Mouse (Mus musculus) heart, embryonic 16.5 days (tissue): ENCODE measurements around the gene Slc16a13. TPM values are rescaled to one million over a fixed set of nuclear protein-coding genes. Genes with fewer than 3 reads are reported as not detected.

Source experiments
- ATAC-seq: fragments of 200-750 bp; cut with Nextera tagmentation; replicated peaks from 2 replicates; pipeline ENCODE4 v1.8.0; 2017; ENCODE audit warnings: moderate number of reproducible peaks; ENCODE audit not compliant: insufficient read depth, low FRiP score; ENCODE audit errors: extremely low read depth
- H3K27ac ChIP-seq: fragments of 300-500 bp; sonication (generic); 2 replicates; pipeline ENCODE4 v1.5.1; 2014; ENCODE audit warnings: mild to moderate bottlenecking, low read length, control low read depth, moderate library complexity
- H3K27me3 ChIP-seq: fragments of 300-500 bp; sonication (generic); 2 replicates; pipeline ENCODE4 v1.6.1; 2014; ENCODE audit warnings: low read length, mixed read lengths; ENCODE audit not compliant: control insufficient read depth, insufficient read depth
- H3K36me3 ChIP-seq: fragments of 300-500 bp; sonication (generic); 2 replicates; pipeline ENCODE4 v1.6.1; 2014; ENCODE audit not compliant: control insufficient read depth, insufficient read depth
- H3K4me1 ChIP-seq: fragments of 300-500 bp; sonication (generic); 2 replicates; pipeline ENCODE4 v1.6.1; 2014; ENCODE audit warnings: low read length, mixed read lengths; ENCODE audit not compliant: control insufficient read depth, insufficient read depth
- H3K4me2 ChIP-seq: fragments of 300-500 bp; sonication (generic); 2 replicates; pipeline ENCODE4 v1.6.1; 2014; ENCODE audit warnings: low read depth, mild to moderate bottlenecking, control low read depth, low read length
- H3K4me3 ChIP-seq: fragments of 300-500 bp; sonication (generic); 2 replicates; pipeline ENCODE4 v1.5.1; 2014; ENCODE audit warnings: mild to moderate bottlenecking, control low read depth, low read length
- H3K9ac ChIP-seq: fragments of 300-500 bp; sonication (generic); 2 replicates; pipeline ENCODE4 v1.6.1; 2014; ENCODE audit warnings: low read length, control low read depth
- H3K9me3 ChIP-seq: fragments of 300-500 bp; sonication (generic); replicated peaks from 2 replicates; pipeline ENCODE4 v1.6.1; 2016; ENCODE audit warnings: low read length; ENCODE audit not compliant: control insufficient read depth
- WGBS: fragments of 180-500 bp; shearing (Covaris S2); extraction: QIAGEN DNeasy Blood & Tissue Kit; methylation state at CpG from one replicate; pipeline ENCODE4 v1.1.7; 2014; 5-methylcytosine and 5-hydroxymethylcytosine counted together
- polyA plus RNA-seq: library from polyadenylated mRNA; unstranded; fragments of >200 nt; fragmentation: Nextera tagmentation; extraction: Ambion mirVana; gene quantifications from 2 replicates; pipeline ENCODE4 v1.2.1, GENCODE M21; 2015

Slc16a13 gene
- polyA plus RNA-seq, 1 experiment from 2014 or later = 5.6 TPM

DNA sequence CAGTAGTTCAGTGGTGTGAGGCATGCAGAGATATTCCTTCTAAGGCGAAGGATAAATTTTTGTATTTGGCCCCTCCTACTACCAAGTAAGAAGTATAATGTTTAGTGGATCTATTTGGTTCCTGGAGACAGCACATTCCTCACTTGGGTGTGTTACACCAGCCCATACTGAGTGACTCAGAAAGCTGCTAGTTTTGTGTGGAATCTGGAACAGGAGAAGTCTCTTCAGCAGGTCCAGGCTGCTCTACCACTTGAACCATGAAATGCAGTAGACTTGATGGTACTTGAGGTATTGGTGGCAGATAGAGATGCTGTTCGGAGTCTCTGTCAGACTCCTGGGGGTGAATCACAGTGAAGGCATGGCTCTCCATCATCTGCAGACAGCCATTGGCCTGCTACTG lies 10.2 kb downstream of the Slc16a13 start:
- 74% methylated on average over 2 of the region's 2 CpGs for WGBS
- Histone ChIP-seq H3K27me3 (peaks cover 35% of the 10 kb centered on the region), H3K9ac (no peak overlapping the region), H3K27ac (no peak overlapping the region), H3K4me3 (no peak overlapping the region), H3K4me2 (no peak overlapping the region), H3K36me3 (no peaks in the 10 kb centered on the region), H3K9me3 (no peaks in the 10 kb centered on the region), H3K4me1 (peaks cover 13% of the 10 kb centered on the region)
- no peak for ATAC-seq

DNA sequence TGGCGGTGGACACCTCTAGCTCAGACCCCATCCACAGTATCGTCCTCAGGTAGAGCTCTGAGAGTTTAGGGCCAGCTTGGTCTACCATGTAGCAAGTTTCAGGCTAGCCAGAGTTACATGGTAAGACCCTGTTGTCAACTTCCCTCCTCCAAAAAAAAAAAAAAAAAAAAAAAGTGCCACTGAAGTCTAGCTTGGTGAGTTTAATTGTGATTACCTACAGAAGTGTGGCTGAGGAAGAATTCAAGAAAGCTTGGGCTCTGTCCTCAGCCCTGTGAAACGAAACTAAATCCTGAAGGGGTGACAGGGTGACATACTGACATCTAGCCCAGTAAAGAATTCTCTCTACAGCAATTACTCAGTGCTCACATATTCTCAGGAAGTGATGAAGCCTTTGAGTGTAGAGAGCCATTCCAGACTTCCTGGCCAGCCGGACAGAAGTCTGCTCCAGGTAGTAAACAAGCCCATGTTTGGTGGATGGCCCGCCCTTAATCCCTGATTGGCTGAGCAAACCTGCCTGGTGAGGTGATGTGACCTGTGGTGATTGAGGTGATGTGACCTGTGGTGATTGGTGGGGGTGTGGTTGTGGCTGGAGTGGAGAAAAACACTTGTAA lies 12.0 kb downstream of the Slc16a13 start:
- no peak overlapping the region for H3K4me3 ChIP-seq
- H3K4me1 ChIP-seq = peaks cover 3% of the 10 kb centered on the region
- no peaks in the 10 kb centered on the region for H3K36me3 ChIP-seq
- H3K27ac ChIP-seq = no peak overlapping the region
- 56% methylated on average over 5 of the region's 5 CpGs for WGBS
- no peak overlapping the region for H3K4me2 ChIP-seq
- no peak overlapping the region for H3K9ac ChIP-seq
- peaks cover 18% of the 10 kb centered on the region for H3K27me3 ChIP-seq
- ATAC-seq = no peak
- H3K9me3 ChIP-seq = no peaks in the 10 kb centered on the region

DNA sequence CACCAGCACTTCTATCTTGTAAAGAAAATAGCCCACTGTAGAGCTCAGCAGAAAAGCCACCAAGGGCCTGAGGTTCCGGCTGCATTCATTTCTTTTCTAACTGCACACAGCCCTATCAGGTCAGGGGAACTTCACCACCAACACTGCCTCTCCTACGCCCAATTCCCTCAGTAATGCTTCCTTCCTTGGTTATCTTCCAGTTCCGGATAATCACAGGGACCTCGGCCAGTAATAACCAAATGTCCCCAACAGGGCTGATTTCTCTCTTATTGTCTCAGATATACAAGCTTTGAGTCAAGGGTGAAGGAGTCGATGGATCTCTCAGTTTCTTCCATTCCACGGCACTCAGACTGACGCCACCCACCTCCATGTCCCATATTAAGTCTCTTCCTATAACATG lies 13.6 kb downstream of the Slc16a13 start:
- Histone ChIP-seq H3K9me3 (no peaks in the 10 kb centered on the region), H3K27ac (no peak overlapping the region), H3K36me3 (no peaks in the 10 kb centered on the region), H3K4me2 (no peak overlapping the region), H3K27me3 (peaks cover 5% of the 10 kb centered on the region), H3K9ac (no peak overlapping the region), H3K4me1 (no peaks in the 10 kb centered on the region), H3K4me3 (no peak overlapping the region)
- WGBS = 55% methylated on average over 7 of the region's 7 CpGs
- no peak for ATAC-seq

DNA sequence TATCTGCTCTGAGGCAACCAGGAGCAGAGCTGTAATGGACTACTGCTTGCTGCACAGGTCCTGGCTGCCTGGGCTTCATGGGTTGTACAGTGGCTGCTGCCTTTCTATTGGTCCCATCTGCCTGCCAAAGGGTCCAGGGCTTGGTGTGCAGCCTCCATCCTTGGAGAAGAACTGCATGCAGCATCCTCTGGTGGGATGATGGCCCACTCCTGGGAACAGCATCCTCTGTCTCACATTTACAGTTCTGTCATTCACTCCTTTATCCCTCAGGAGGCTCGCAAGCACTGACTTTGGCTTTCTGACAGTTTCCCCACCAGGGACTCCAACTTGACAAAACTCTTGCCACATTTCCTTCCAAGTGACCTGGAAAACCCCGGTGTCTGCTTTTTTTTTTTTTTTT lies 14.1 kb downstream of the Slc16a13 start:
- Histone ChIP-seq H3K4me3 (no peak overlapping the region), H3K9ac (no peak overlapping the region)
- WGBS = 45% methylated on average over 2 of the region's 2 CpGs

DNA sequence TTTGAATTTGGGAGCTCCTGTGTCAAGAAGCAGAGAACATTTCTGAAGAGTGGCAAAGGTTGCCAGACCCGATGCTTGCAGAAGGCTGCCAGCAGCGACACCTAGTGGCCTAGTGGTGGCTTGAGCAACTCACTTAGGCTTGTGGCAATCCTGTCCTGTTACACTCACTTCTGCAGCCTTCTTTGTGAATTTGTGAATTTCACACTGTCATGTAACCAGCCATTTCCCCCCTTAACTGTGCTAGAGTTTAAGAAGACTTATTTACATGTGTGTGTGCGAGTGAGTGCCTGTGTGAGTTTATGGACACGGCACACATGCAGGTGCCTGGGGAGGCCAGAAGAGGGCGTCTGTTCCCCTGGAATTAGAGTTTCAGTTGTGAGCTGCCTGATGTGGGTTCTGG lies 19.2 kb downstream of the Slc16a13 start:
- Histone ChIP-seq H3K27me3 (no peaks in the 10 kb centered on the region), H3K9ac (no peak overlapping the region), H3K27ac (no peak overlapping the region), H3K4me1 (no peaks in the 10 kb centered on the region), H3K4me3 (no peak overlapping the region), H3K4me2 (no peak overlapping the region), H3K9me3 (no peaks in the 10 kb centered on the region), H3K36me3 (no peaks in the 10 kb centered on the region)
- 37% methylated on average over 5 of the region's 5 CpGs for WGBS
- no peak for ATAC-seq

More for the DNA sequence above, 14.1 kb downstream of the Slc16a13 start:
- Histone ChIP-seq H3K27ac (no peak overlapping the region), H3K4me2 (no peak overlapping the region), H3K4me1 (no peaks in the 10 kb centered on the region), H3K9me3 (no peaks in the 10 kb centered on the region), H3K27me3 (peaks cover 2% of the 10 kb centered on the region; the same call in 1 of the 2 replicates), H3K36me3 (no peaks in the 10 kb centered on the region)
- no peak for ATAC-seq

DNA sequence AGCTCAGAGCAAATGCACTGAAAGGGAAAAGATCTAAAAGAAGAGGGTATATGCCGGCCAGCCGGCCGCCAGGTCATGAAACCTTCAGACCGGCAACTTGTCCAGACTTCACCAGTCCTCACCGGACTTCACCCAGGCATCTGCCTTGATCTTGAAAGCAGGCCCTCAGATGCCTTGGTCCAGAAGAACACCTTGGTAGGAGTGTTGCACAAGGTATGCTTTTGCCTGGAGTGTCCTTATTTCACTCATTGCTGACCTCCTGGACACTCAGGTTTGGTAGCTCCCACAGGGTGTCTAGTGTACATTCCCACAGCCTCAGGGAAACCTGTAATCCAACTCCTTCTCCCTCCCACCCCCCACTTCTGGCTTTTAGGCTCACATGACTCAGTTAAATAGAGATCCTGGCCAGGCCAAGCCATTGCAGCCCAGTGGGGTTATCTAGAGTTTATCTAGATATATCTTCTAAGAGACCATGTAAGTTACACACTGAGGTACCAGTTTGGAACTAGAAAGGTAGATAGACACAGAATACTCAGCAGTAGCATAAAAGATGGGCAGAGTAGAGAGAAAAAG lies 20.7 kb downstream of the Slc16a13 start:
- Histone ChIP-seq H3K4me3 (no peak overlapping the region), H3K9ac (no peak overlapping the region), H3K4me1 (no peaks in the 10 kb centered on the region), H3K4me2 (no peak overlapping the region), H3K9me3 (no peaks in the 10 kb centered on the region; the same call in 1 of the 2 replicates), H3K27me3 (no peaks in the 10 kb centered on the region), H3K27ac (no peak overlapping the region), H3K36me3 (no peaks in the 10 kb centered on the region)
- 85% methylated on average over 5 of the region's 5 CpGs for WGBS
- ATAC-seq = no peak

DNA sequence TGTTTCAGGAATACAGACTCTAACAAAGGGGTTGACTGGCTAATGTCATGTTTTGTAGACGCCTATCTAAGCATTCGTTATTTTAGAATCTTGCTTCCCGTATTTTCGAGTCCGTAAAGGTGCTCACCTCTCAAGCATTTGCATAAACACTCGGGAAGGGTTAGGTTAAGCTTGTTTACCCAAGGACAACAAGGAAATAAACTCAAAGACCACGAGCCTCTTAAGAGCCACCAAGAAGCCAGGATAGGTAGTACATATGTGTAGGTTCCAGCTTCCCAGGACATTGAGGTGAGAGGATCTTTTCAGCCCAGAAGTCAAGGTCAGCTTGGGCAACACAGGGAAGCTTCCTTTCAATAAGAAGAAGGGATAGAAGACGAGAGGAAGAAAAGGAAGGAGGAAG lies 21.8 kb downstream of the Slc16a13 start:
- Histone ChIP-seq H3K4me3 (no peak overlapping the region), H3K4me1 (no peaks in the 10 kb centered on the region), H3K9me3 (no peaks in the 10 kb centered on the region; the same call in 1 of the 2 replicates), H3K36me3 (no peaks in the 10 kb centered on the region), H3K27me3 (no peaks in the 10 kb centered on the region), H3K27ac (no peak overlapping the region), H3K9ac (no peak overlapping the region), H3K4me2 (no peak overlapping the region)
- WGBS = 74% methylated on average over 8 of the region's 8 CpGs
- ATAC-seq = no peak

DNA sequence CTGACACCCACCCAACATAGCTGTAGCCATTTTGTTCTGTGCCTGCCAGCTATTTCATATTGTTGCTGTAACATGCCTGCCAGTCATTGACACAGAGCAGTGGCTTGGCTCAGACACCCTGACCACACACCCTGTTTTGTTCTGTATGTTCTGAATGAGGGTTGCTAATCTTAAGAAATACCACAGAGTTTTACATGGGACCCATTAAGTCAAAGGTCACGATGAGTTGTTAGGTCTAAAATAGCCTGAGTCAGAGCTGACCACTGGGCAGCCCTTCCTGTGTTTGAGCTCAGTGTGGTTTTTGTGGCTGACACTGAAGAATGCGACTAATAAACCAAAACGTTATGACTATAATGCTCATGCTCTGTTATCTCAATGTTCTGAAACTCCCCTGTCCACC lies 22.5 kb downstream of the Slc16a13 start:
- Histone ChIP-seq H3K27ac (no peak overlapping the region), H3K36me3 (no peaks in the 10 kb centered on the region), H3K4me3 (no peak overlapping the region), H3K9me3 (no peaks in the 10 kb centered on the region; the same call in 1 of the 2 replicates), H3K27me3 (no peaks in the 10 kb centered on the region), H3K4me2 (no peak overlapping the region), H3K9ac (no peak overlapping the region), H3K4me1 (no peaks in the 10 kb centered on the region)
- no peak for ATAC-seq
- WGBS = 74% methylated on average over 3 of the region's 3 CpGs

DNA sequence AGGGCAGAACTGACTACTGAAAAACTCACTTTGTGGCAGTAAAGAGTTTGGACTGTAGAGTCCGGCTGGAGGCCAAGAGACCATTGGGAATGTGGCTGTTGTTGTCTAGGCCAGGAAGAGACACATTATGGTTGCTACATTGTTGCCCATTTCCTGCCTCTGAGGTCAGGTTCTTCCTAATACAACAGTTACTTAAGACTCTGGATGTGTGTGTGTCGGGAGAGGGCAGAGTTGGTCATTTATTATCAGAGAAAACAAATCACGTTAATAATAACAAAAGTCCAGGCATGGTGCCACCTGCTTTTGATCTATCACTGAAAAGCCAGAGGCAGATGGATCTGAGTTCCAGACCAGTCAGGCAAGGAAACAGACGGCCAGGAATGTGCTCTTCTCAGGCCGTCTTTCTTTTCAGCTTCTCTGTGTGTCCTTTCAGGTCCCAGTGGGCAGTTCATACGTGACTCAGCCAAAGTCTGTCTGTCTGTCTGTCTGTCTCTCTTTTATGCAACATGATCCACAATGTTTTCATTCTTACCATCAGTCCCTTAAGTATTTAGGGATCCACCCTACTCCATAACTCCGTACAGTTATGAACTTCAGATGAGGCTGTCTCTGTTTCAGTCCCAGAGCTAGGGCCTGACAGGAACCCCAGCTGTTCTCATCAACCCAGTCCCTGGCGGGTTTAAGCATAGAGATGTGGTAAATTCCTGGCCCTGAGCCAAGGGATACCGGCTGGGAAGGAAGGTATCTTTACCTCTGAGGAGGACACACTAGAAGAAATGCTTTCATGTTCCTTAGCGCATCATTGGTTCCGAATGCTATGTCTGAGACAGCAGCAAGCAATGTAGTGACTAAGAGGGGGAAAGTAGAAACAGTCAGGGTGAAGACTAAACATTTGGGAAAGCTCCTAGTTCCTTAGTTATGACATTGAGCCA lies 27.2 kb downstream of the Slc16a13 start:
- 47% methylated on average over 11 of the region's 11 CpGs for WGBS
- Histone ChIP-seq H3K4me1 (no peaks in the 10 kb centered on the region), H3K36me3 (no peaks in the 10 kb centered on the region), H3K4me2 (no peak overlapping the region), H3K27ac (no peak overlapping the region), H3K27me3 (no peaks in the 10 kb centered on the region), H3K4me3 (no peak overlapping the region), H3K9me3 (no peaks in the 10 kb centered on the region; the same call in 1 of the 2 replicates), H3K9ac (no peak overlapping the region)
- ATAC-seq = no peak
